Mouse (Mus musculus) liver, adult 2 months (tissue): ENCODE results near the gene Banp.
A peak's percentile ranks its signal among the peaks of the same experiment; 100 is the strongest.

Experiments
- CTCF ChIP-seq: fragments of 200-500 bp; IDR thresholded peaks from 2 replicates; pipeline ENCODE4 v1.5.1; 2011; ENCODE audit warnings: low read depth, low read length, control low read depth
- POLR2A ChIP-seq: fragments of 200-500 bp; IDR thresholded peaks from 2 replicates; pipeline ENCODE4 v1.6.1; 2011; ENCODE audit warnings: low read length, control low read depth; ENCODE audit not compliant: insufficient read depth; ENCODE audit errors: extremely low read depth

GRCm38 (mm10) chr8:121934506-121934905 lies 15.0 kb upstream of the Banp start:
- no peak for TF ChIP-seq POLR2A
- peak; percentile 60 for TF ChIP-seq CTCF
